Mouse (Mus musculus) limb, embryonic 14.5 days (tissue): ENCODE results near the gene Tppp3. TPM values are rescaled to one million over a fixed set of nuclear protein-coding genes. Genes with fewer than 3 reads are reported as not detected.
A peak's percentile ranks its signal among the peaks of the same experiment; 100 is the strongest.

ENCODE experiments used
- ATAC-seq: fragments of 200-750 bp; cut with Nextera tagmentation; 2 replicates; pipeline ENCODE4 v1.8.0; 2017; ENCODE audit warnings: low read depth, moderate number of reproducible peaks, moderate TSS enrichment; ENCODE audit not compliant: low FRiP score
- DNase-seq: peaks from one replicate; pipeline ENCODE4 v3.0.0-alpha.2; 2015; ENCODE audit warnings: low spot score
- H3K27ac ChIP-seq: fragments of 300-500 bp; sonication (generic); replicated peaks from 2 replicates; pipeline ENCODE4 v1.5.1; 2014; ENCODE audit warnings: low read depth, mild to moderate bottlenecking, low read length, moderate library complexity, mixed read lengths
- H3K27me3 ChIP-seq: fragments of 300-500 bp; sonication (generic); 2 replicates; pipeline ENCODE4 v1.6.1; 2014; ENCODE audit warnings: low read length, mixed read lengths; ENCODE audit not compliant: control insufficient read depth, insufficient read depth
- H3K36me3 ChIP-seq: fragments of 300-500 bp; sonication (generic); 2 replicates; pipeline ENCODE4 v1.6.1; 2014; ENCODE audit warnings: mild to moderate bottlenecking, low read length, moderate library complexity, mixed read lengths; ENCODE audit not compliant: control insufficient read depth, insufficient read depth
- H3K4me1 ChIP-seq: fragments of 300-500 bp; sonication (generic); 2 replicates; pipeline ENCODE4 v1.6.1; 2014; ENCODE audit warnings: antibody characterized with exemption, low read length, mixed read lengths; ENCODE audit not compliant: control insufficient read depth, insufficient read depth
- H3K4me2 ChIP-seq: fragments of 300-500 bp; sonication (generic); replicated peaks from 2 replicates; pipeline ENCODE4 v1.6.1; 2014; ENCODE audit warnings: low read depth, mild to moderate bottlenecking, low read length, moderate library complexity; ENCODE audit not compliant: severe bottlenecking
- H3K4me3 ChIP-seq: fragments of 300-500 bp; sonication (generic); replicated peaks from 2 replicates; pipeline ENCODE4 v1.5.1; 2014; ENCODE audit warnings: low read length
- H3K9ac ChIP-seq: fragments of 300-500 bp; sonication (generic); 2 replicates; pipeline ENCODE4 v1.6.1; 2014; ENCODE audit warnings: mild to moderate bottlenecking, low read depth, low read length, moderate library complexity; ENCODE audit not compliant: severe bottlenecking
- H3K9me3 ChIP-seq: fragments of 300-500 bp; sonication (generic); 2 replicates; pipeline ENCODE4 v1.6.1; 2016; ENCODE audit warnings: low read length; ENCODE audit not compliant: control insufficient read depth
- POLR2A ChIP-seq: fragments of 200-500 bp; IDR thresholded peaks from 2 replicates; pipeline ENCODE4 v1.8.0; 2012; ENCODE audit warnings: inconsistent platforms, mild to moderate bottlenecking, moderate library complexity, borderline replicate concordance; ENCODE audit not compliant: insufficient read depth, insufficient read length; ENCODE audit errors: extremely low read depth
- WGBS: fragments of 180-500 bp; shearing (Covaris S2); extraction: QIAGEN DNeasy Blood & Tissue Kit; methylation state at CpG from one replicate; pipeline ENCODE4 v1.1.7; 2014; 5-methylcytosine and 5-hydroxymethylcytosine counted together
- polyA plus RNA-seq, 2 experiments: library from polyadenylated mRNA; depleted of rRNA in 1 of 2; stranded (reverse) in 1 of 2; unstranded in 1 of 2; fragments of >200 nt; fragmentation: Nextera tagmentation in 1 of 2; extraction: Ambion mirVana in 1 of 2; gene quantifications; 2 replicates each; pipeline versions ENCODE4 v1.2.1 to v1.2.3; 2012 to 2014

Tppp3 gene
- polyA plus RNA-seq, 2 experiments, result 130 to 164 TPM

- ATAC-seq, result no peak
- H3K4me3 ChIP-seq, result no peak overlapping the region
- no peak overlapping the region for H3K27ac ChIP-seq
- peaks cover 34% of the 10 kb centered on the region for H3K4me1 ChIP-seq
- H3K4me2 ChIP-seq, result no peak overlapping the region
- no peak for DNase-seq
- no peak overlapping the region for H3K9ac ChIP-seq
- H3K36me3 ChIP-seq, result peaks cover 4% of the 10 kb centered on the region; the same call in 1 of the 2 replicates
- WGBS, result 47% methylated on average over 8 of the region's 8 CpGs
- TF ChIP-seq POLR2A, result no peak
- no peaks in the 10 kb centered on the region for H3K27me3 ChIP-seq
- H3K9me3 ChIP-seq, result no peaks in the 10 kb centered on the region
These were observed 46.0 kb upstream of the Tppp3 start for GRCm38 (mm10) chr8:105517346-105517745.

GRCm38 (mm10) chr8:105516018-105516645, 44.8 kb upstream of the Tppp3 start:
- no peak overlapping the region for H3K9ac ChIP-seq
- TF ChIP-seq POLR2A, result no peak
- H3K36me3 ChIP-seq, result 0 out of 2 replicates have a peak, but pooled peaks cover under 1% of the 10 kb centered on the region
- H3K27me3 ChIP-seq, result no peaks in the 10 kb centered on the region
- H3K4me1 ChIP-seq, result peaks cover 31% of the 10 kb centered on the region
- H3K27ac ChIP-seq, result no peak overlapping the region
- DNase-seq (peak; percentile 83), ATAC-seq (peak; percentile 73; the same call in 1 of the 2 replicates)
- peak overlapping the region; percentile 42 for H3K4me2 ChIP-seq
- 14% methylated on average over 12 of the region's 12 CpGs for WGBS
- no peak overlapping the region; the same call in 1 of the 2 replicates for H3K4me3 ChIP-seq
- no peaks in the 10 kb centered on the region for H3K9me3 ChIP-seq

GRCm38 (mm10) chr8:105514656-105515055, 43.3 kb upstream of the Tppp3 start:
- no peaks in the 10 kb centered on the region for H3K9me3 ChIP-seq
- H3K27me3 ChIP-seq, result no peaks in the 10 kb centered on the region
- peaks cover 34% of the 10 kb centered on the region for H3K4me1 ChIP-seq
- 82% methylated on average over 5 of the region's 5 CpGs for WGBS
- no peak for TF ChIP-seq POLR2A
- no peaks in the 10 kb centered on the region for H3K36me3 ChIP-seq
- H3K4me2 ChIP-seq, result no peak overlapping the region
- no peak overlapping the region for H3K27ac ChIP-seq
- H3K9ac ChIP-seq, result no peak overlapping the region
- H3K4me3 ChIP-seq, result no peak overlapping the region
- no peak for DNase-seq
- no peak for ATAC-seq

GRCm38 (mm10) chr8:105514194-105514593, 42.9 kb upstream of the Tppp3 start:
- Histone ChIP-seq H3K4me3 (no peak overlapping the region), H3K4me2 (no peak overlapping the region), H3K27me3 (no peaks in the 10 kb centered on the region), H3K9me3 (no peaks in the 10 kb centered on the region), H3K36me3 (no peaks in the 10 kb centered on the region), H3K27ac (no peak overlapping the region), H3K9ac (no peak overlapping the region), H3K4me1 (peaks cover 34% of the 10 kb centered on the region)
- no peak for TF ChIP-seq POLR2A
- no peak for ATAC-seq
- no peak for DNase-seq
- WGBS, result 67% methylated on average over 6 of the region's 6 CpGs

GRCm38 (mm10) chr8:105509997-105510735, 38.8 kb upstream of the Tppp3 start:
- Histone ChIP-seq H3K9me3 (no peaks in the 10 kb centered on the region), H3K36me3 (no peaks in the 10 kb centered on the region), H3K27ac (peak overlapping the region; percentile 58; the same call in 1 of the 2 replicates), H3K4me3 (no peak overlapping the region), H3K9ac (no peak overlapping the region), H3K27me3 (no peaks in the 10 kb centered on the region), H3K4me2 (no peak overlapping the region), H3K4me1 (peaks cover 28% of the 10 kb centered on the region)
- 19% methylated on average over 12 of the region's 12 CpGs for WGBS
- no peak for TF ChIP-seq POLR2A
- DNase-seq (peak; percentile 47), ATAC-seq (peak; percentile 39; the same call in 1 of the 2 replicates)
